Mouse (Mus musculus): ENCODE results near the gene St14.

GRCm38 (mm10) chr9:31130357-31131204, 1.1 kb downstream of the St14 start:
- TF ChIP-seq CTCF (IDR thresholded peaks at IDR 0.05) (no peak), POLR2A (IDR thresholded peaks at IDR 0.05; ENCODE audit: insufficient read depth, low read depth, low read length) (no peak)
